Mouse (Mus musculus): ENCODE data around the gene Cat.

- TF ChIP-seq CTCF (IDR thresholded peaks at IDR 0.05; ENCODE audit: low read depth) (no peak), EP300 (IDR thresholded peaks at IDR 0.05; ENCODE audit: low read depth) (no peak)
These were observed 22.2 kb downstream of the Cat start for GRCm38 (mm10) chr2:103462746-103463145.
